Mouse (Mus musculus) T-helper 1 cell (primary cell): Measurements from ENCODE around the gene Ceacam12.
"Not testable (repeated sequence)": the region's sequence is repeated elsewhere in the genome, so short reads cannot be mapped to it uniquely, and the experiment has no call there.

Experiments used
- in situ Hi-C: fragments of 300-600 bp; cut with MboI, MseI; formaldehyde crosslinking; loops from one replicate; pipeline ENCODE4 v1.15.1; 2025; ENCODE audit warnings: high pct_unique_total_duplicates

Gene Ceacam12

DNA sequence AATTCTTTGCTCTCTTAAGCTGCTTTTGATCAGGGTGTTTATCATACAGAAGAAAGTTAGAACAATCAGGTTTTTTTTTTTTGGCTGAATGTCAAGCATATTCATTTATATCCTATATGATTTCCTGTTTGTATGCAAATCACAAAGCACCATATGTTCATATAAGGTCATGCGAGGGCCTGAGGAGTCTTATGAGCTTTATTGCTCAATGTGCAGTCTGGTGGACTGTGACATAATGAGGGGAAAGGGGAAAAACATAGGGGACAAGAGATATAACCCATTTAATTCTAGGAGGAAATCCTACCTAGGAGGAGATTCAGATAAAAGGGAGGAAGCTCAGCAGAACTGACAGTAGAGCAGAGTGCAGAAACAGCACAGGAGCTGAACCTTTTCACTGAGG lies at the start of gene Ceacam12:
Gene Ceacam12 (plus strand): TSS at position 301 of the 400 bp plus-strand sequence.
- in situ Hi-C loops: no loop called here

DNA sequence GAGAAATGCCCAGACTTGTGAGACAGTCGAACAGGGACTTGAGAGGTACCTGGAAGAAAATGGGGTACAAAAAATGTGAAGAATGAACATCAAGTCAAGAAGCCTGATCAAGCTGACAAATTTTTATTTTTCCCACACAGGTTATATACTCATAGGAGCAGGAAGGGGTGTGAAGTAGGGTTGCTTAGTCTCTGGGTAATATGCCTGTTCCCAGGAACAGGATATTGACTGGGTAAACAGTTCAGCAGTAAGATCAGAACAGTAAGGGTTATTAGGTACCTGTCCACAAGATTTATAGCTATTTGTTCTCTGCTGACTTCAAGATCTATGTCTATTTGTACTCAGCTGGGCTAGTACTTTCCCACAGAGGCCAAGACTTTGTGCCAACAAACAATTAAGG lies 8.1 kb downstream of the Ceacam12 start:
- in situ Hi-C loops: not testable (repeated sequence)

DNA sequence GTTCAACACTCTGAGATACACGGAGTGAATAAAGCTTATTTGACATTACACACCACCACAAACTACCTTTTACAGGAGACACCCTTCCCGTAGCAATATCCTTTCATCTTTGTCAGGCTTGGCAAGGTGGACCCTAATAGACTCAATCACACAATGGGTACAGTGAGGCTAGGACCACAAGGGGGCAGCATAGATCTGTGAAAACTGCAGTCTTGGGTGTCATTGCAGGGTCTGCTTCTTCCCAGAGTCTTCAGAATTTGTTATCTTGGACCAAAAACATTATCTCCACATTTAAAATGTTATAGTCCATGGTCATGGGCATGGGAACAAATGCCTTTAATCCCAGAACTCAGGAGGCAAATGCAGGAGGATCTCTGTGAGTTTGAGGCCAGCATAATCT lies 35.1 kb downstream of the Ceacam12 start:
- in situ Hi-C loops: no loop called here
